Mouse (Mus musculus) left cerebral cortex, adult 9 months (tissue): Measurements from ENCODE around the gene Nckap5.

Source experiments
- DNase-seq, 2 experiments: peaks; one replicate each; pipeline ENCODE4 v3.0.0; 2022; ENCODE audit warnings: low spot score in 2 of 2

The Nckap5 gene

DNA sequence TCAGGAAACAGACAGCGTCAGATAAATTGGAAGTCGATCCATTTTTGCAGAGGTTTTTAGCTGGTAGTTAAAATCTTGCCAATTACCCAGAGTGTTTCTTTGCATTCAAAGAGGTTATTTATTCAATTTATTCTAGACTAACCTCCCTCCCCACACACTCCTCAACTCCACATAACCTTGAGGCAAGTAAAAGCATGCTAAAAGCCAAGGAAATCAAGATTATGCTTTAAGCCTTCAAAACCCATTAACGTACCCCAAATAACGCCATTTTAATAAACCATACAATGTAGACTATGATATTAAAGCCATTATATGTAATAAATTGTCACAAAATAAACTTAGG, 129.7 kb downstream of the Nckap5 start:
- DNase-seq = no peak

DNA sequence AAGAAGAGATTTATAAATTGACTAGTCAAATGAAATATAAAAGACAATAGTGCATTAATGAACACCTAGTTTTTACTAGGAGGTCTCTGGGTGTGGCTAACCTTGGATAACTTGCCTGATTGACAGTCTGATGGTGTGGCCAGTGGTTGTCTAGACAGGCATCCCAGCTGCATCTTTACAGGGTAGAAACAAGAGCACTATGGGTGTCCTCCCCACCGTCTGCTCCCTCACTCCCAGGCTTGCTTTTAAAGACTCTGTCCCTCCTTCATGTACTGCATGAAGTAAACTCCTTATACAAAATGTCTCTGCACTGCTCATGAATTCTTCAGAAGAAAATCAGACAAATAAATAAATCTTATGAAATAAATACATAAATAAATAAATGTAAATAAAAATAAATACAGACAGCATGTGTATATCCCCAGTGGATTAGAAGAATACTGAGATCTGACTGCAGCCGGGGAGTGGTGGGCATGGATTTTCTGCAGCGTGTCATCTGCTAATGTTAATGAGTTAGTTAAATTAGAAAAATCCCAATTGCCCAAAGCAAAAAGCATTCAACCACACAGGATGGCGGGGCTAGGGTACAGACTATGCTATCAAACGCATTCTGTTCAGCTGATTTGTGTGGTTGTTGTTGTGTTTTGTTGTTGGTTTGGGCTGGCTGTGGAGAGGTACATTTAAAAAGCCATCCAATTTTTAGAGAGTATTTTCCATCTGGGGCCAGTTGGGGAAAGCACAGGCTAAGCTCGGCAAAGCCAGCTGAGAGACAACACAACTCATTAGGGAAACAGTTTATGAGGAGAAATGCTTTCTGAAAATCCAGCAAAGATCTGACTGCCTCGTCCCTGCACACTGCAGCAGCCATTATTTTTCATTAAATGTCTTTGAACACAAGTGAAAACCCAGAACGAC, 130.3 kb downstream of the Nckap5 start:
- DNase-seq = no peak

DNA sequence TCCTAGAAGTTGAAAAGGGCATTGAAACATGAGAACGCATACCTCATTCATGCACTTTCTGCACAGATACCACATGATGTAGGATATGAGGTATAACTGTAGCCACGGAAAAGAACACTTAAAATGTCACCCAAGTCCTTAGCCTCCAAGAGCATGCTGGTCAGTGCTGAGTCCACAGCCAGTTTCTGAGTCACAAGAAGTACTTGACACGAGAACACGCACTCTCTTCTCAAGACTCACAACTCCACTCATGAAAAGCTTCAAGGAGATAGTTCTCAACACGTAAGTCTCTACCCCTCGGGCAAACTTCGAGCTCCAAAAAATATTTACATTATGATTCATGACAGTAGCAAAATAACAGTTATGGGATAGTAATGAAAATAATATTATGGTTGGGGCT, 137.0 kb downstream of the Nckap5 start:
- no peak for DNase-seq

DNA sequence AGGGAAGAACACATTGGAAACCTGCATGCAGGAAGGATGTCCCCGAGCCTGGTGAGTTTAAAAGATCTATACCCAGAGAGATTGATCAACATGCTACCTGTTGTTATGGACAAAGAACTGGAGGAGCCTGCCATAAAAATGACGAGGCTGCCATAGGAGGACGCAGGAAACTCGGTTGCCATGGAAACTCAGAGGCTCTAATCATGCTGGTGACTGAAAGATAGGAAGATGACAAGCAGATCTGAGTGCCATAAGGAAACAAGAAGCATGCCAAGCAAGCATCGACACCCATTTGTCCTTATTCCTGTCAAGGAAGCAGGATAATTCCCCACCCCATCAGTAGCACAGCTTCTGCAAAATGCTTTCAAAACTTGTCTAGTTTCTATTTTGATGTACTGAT, 142.0 kb downstream of the Nckap5 start:
- no peak for DNase-seq

DNA sequence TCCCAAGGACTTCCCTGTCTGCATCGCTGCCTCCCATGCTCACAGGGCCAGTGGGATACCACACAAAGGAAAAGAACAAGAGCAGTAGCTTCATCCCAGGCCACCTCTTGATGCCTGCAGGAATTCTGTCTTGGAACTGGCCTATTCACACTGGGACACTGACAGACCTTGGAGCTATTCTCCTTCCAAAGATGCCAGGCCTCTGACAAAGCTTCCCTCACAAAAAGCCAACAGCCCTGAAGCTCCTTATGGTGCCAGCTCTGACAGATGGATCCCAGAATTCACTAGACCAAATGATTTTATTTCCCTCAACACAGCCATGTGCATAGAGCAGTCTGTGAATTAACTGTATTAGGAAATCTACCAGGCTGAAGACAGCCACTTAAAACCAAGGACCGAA, 143.9 kb downstream of the Nckap5 start:
- DNase-seq = peak in 1 of 2 experiments; percentile 24

DNA sequence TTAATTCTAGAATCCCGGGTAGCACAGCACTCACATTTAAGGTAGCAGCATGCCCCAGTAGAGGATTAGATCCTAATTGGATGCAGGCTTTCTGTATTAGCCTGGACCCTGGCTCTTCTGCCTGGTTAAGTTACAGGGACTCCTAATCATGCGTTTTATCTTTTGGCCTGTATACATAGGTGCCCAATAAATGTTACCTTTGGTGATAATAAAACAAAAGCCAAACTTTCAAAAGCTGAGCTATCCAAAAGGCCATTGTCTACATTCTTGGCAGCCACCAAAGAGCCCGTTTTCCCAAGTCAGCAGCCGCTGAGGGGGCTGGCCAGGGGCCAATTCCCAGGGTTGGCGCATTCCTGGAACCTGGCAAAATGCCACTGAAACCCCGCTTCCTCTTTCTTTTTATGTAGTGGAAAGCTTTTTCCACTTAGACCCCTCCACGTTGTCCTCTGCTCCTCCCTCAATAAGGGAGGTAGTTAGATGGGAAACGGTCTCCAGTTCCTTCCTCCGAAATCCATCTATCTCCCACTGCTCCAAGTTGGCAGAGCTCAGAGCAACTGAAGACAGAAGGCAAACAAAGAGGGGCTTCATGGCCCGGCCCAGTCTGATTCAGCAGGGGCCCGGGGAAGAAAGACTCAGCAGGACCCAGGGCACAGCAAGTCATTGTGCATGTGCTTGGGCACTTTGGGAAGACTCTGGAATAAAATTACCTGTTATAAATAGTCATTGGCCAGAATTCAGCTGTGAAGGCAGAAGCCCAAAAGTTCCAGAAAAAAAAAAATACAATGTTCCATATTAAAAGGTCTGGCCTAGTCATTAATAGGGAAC, 146.8 kb downstream of the Nckap5 start:
- DNase-seq = peak; percentile 23 to 59

DNA sequence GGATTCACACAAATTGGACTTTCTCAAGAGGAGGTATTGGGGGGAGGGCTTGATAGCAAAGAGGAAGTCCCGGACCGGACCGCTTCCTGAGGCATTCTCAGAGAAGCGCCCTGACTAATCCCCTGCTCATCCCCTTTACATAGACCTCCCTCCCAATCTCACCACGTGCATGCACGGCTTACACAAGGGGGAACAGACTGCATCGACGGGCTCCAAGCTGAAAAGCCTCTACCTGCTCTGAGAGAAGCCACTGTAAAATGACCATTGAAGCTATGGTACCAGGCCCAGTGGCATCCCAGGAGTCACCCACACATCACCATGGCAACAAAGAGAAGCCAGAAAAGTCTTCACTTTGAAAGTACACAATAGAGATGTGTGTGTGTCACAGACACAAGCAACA, 148.8 kb downstream of the Nckap5 start:
- DNase-seq = no peak

DNA sequence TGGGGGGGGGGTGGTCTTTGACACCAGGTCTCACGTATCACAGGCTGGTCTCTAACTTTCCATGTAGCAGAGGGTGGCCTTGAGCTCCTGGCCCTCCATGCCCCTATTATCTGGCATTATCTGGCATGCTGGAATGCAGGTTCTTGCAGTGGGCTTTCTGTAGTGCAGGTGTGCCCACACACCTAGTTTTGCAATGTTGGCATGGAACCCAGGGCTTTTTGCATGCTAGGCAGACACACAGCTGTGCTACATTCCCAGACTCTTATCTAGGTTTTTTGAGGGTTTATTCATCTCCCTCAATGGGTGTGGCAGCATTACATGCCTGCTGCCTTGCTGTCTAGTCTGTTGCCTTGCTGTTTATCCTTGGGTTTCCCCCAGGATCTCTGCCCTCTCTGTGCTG, 151.3 kb downstream of the Nckap5 start:
- no peak for DNase-seq

DNA sequence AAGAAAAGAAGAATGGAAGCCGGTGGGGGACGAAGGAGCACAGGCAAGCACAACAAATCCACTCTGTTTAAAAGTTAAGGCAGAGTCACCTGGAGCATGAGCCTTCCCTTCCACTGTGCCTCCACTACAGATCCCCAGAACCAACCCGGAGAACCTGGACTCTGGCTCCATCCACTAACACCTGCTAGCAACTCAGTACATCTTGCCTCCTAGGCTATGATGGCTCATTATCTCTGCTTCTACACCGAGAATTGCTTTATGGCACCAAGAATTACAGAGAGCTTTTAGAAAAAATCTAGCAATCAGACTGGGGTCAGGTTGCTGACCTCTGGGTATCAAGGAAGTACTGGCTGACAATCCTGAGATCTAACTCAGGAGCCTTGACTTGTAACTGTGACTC, 153.3 kb downstream of the Nckap5 start:
- no peak for DNase-seq

DNA sequence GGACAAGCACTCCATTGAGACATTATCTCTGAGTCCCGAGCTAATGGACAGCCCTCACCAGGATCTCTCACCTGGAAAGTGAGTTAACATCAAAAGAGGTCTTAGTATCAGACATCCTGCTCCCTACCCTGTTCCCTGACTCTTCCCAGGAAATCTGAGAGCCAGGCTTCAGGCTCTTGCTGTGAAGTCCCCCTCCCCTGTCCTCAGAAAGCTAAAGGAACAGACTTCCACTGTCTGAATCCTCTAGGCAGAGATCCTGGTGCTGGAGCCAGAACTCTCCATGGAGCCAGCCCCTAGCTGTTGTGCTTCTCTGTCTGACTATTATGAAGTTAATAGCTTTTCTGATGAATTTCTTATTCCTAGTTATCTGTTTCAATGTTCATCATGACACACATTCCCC, 153.8 kb downstream of the Nckap5 start:
- DNase-seq = no peak

DNA sequence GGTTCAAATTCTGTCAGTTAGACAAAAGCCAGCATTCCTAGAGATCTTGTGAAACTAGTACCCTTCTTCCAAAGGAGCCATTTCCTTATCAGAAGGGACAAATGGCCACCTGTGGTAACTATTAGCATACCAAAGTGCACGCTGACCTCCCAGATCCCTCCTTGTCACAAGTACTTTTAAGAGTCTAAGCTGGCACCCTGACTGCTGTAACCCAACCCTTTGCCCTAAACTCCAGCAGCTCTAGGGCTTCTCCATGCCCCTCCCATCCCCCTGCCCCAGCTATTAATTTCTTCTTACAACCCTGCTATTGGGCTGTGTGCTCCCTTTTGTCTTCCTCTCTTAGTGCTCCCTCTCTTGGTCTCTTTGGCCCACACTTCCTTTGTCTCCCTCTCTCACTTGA, 155.5 kb downstream of the Nckap5 start:
- no peak for DNase-seq

DNA sequence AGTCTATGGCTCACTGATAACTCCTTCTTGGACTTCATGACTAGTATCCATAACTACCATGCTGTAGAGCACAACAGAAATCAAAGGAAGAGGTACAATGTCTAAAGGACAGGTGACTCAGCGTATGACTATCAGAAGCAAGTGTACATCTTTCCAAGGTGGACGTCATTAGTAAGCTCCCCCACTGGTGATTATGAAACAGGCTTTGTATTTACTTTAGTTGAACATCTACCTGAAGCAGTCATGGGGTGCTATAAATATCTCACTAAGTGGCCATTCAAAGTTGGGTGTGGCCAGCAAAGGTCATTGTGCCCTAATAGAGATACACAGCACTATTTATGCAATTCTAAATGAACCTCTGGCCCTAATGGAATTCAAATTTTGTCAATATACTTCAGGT, 157.4 kb downstream of the Nckap5 start:
- no peak for DNase-seq

DNA sequence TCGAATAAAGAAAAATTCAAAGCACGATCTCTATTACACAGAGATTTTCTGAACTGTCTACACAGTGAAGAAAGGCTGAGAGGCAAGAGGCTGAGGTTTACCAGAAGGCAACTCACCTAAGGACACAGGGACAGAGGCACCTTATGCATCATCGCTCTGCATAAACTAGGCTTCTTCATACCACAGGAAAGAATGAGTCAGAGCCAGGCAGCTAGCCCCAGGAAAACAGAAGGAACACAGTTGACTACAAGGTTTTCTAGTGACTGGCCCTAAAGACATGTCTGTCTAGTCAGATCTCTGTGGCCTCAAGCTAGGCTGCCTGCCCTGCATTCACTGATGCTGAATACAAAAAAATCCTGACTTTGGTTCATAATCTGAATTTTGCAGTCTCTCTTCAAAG, 160.1 kb downstream of the Nckap5 start:
- no peak for DNase-seq

DNA sequence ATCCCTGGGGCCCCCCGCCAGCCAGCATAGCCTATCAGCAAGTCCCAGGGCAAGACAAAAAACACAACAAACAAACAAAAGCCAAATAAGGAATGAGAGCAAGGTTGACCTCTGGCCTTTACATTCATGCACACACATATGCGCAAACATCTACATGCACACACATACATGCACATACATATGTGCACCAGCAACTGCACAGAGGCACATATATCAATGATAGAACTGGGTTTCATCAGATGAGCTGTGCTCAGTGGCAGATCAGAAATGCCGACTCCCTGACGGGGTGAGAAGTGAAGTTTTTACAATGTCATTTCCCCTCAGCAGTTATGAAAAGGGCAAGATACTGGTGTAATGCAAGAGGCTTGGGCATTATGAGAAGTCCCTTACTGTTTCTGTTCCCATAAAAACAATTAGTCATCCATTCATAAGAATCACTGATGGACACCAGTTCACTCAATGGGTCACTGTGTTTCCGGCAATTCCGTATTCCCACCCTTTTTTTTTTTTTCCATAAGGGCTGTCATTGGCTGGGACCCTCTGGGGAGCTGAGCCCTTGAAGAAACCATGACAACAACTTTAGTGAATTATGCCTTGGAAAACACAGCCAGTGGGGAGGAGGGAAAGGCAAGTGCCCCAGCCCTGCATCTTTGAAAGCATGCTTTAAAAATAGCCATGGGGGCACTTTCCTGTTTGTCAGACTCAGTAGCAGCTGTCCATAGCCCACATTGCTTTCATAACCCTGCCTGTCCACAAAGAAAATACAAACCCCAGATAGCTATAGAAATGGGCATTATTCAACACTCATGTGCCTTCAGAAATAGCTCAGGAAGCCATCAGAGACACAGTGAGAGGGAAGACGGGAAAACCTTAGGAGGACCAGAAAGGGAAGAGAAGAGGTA, 170.2 kb downstream of the Nckap5 start:
- DNase-seq = no peak

DNA sequence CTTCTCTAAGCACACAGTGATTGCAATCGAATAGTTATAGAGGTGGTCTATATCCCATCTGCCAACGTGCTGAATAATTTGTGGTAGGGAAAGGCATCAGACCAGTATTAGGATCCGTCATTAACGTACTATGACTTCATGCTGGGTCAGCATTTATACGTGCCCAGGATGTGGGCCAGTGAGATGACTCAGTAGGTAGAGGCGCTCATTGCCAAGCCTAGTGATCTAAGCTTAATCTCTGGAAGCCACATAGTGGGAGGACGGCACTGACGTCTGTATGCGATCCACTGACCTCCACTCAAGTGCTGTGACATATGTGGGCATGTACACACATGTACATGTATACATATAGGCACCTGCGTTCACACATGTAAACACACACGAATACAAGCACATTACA, 171.9 kb downstream of the Nckap5 start:
- no peak for DNase-seq

DNA sequence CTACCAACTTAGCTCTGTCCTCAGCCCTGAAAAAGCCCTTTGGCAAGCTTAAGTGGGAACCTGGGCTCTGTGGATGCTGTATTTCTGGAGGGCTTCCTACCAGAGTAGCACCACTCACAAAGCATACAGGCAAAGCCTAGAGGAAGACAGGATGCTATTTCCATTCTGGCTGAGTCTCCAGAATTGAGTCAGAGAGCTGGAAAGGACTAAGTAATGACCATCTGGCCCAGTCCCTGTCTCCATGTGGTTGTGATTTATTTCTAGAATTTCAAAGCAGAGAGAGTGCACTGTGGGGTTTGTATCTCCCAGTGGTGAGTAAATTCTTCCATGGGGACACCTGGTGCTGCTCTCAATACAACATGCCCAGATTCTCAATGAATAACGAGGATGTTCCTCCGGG, 174.4 kb downstream of the Nckap5 start:
- DNase-seq = peak; percentile 59 to 83

DNA sequence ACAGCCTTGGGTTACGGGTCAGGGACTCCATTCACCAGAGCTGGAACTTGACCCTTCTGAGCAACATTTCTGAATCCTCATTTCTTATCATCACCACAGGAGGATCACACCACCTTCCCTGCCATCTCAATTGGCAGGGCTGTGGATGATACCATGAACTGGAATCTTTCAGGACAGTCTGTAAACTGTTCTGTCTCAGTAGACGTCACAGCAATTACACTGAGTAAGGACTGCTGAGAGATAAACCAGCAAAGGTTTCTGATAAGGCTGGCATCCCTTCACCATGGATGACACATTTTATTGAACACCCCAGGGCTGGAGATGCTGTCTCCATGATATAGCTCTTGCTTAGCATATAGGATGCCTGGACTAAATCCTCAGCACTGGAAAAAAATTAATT, 178.5 kb downstream of the Nckap5 start:
- DNase-seq = no peak

DNA sequence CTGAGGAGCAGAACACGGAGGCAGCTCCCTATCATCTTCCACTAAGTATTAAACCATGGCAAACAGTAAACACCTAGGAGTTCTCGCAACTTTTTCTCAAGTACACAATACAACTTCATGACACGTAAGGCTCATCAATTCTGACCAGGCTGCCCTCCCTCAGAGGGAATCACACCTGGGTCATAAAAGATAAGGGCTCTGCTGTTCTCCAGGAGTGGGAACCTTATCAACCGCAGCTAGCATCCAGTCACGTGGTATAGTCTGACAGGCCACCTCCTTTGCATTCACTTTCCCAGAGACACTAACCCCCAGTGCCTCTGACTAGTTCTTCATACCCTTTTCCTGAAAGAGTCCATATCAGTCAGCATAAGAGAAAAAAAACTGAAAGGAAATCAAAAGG, 179.8 kb downstream of the Nckap5 start:
- DNase-seq = no peak

DNA sequence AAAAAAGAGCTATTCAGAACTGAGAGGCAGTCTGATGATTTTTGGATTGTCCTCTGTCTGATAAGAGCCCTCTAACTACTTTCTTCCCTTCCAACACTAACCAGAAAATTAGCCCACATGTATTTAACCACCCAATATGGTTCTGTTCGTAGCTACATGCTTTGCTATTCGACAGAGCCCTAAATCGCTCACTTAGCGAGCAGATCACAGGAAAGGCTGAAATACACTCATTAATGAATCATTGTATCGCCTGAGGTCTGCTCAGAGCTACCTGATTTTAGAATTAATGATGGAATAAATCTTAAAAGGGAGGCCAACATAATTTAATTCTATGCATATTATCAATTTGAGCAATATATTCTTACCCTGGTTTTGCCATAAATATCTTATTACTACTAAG, 187.8 kb downstream of the Nckap5 start:
- no peak for DNase-seq

DNA sequence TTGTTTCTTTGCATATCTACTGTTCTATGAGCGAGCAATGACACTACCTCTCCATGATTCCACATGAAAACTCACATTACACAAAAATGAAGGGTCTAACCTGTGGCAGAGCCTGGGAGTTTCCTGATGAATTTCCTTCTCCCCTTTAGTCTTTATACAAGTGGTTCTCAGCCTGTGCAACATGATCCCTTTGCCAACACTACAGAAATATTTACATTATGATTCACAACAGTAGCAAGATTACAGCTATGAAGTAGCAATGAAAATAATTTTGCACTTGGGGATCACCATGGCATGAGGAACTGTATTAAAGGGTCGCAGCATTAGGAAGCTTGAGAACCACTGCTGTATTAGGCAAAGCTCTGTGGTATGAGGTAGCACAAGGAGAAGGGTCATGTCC, 191.1 kb downstream of the Nckap5 start:
- DNase-seq = no peak

DNA sequence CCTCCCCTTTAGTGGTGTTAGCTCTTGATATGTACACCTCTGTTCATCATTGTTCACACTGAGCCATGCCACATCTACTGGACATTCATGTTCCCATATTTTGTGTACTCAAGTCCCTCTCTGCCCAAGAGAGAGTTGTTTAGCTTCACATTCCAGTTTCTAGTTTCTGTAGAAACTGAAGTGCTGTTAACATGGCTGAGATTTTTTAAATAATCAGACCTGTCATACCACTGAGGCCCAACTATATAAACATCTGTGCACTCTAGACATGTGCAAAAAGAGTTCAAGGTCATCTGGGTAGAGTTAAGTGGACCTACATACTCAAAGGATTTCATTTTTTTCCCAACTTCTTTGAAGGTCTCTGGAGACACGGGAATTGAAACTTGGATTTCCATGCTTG, 193.1 kb downstream of the Nckap5 start:
- DNase-seq = no peak

DNA sequence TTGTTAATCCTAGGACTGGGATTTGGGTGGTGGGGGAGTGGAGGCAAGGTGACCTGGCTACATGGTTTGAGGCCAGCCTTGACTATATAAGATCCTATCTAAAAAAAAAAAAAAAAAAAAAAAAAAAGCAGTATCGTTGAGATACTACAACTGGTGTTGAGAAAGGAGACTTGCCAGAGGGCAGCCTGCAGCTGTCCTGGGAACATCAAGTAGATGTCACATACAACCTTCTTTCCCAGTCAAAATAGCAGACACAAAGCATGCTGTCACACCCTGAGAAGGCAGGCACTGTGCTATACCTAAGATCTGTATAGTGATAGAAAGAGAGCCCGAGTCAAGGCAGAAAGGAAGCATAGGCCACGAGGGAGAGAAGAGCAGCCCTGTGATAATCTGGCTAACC, 204.4 kb downstream of the Nckap5 start:
- no peak for DNase-seq
